Mouse (Mus musculus): Measurements from ENCODE around the gene Ttll11. TPM values are rescaled to one million over a fixed set of nuclear protein-coding genes. Genes with fewer than 3 reads are reported as not detected.

Gene Ttll11
- polyA plus RNA-seq, 1 experiment from 2014 or later, result 0.34 TPM

- Histone ChIP-seq H3K4me2 (ENCODE audit: low read depth, low read length) (no peak overlapping the region), H3K27ac (ENCODE audit: low read length) (no peak overlapping the region), H3K9ac (ENCODE audit: low read length) (no peak overlapping the region), H3K27me3 (ENCODE audit: control insufficient read depth, insufficient read depth, low read length) (no peaks in the 10 kb centered on the region), H3K4me3 (replicated peaks; ENCODE audit: low read length) (no peak overlapping the region), H3K36me3 (ENCODE audit: control insufficient read depth, insufficient read depth, low read length) (no peaks in the 10 kb centered on the region), H3K4me1 (ENCODE audit: control insufficient read depth, insufficient read depth, low read length) (no peaks in the 10 kb centered on the region), H3K9me3 (replicated peaks; ENCODE audit: control insufficient read depth, low read length) (no peaks in the 10 kb centered on the region)
- ATAC-seq (ENCODE audit: insufficient read depth, low FRiP score), result no peak
- WGBS, result 78% methylated on average over 6 of the region's 6 CpGs
These were observed 180.6 kb downstream of the Ttll11 start for GRCm38 (mm10) chr2:35799073-35799472.

- Histone ChIP-seq H3K4me3 (replicated peaks; ENCODE audit: low read length) (no peak overlapping the region), H3K36me3 (ENCODE audit: control insufficient read depth, insufficient read depth, low read length) (no peaks in the 10 kb centered on the region), H3K4me2 (ENCODE audit: low read depth, low read length) (no peak overlapping the region), H3K9me3 (replicated peaks; ENCODE audit: control insufficient read depth, low read length) (no peaks in the 10 kb centered on the region), H3K27ac (ENCODE audit: low read length) (no peak overlapping the region), H3K4me1 (ENCODE audit: control insufficient read depth, insufficient read depth, low read length) (no peaks in the 10 kb centered on the region), H3K9ac (ENCODE audit: low read length) (no peak overlapping the region), H3K27me3 (ENCODE audit: control insufficient read depth, insufficient read depth, low read length) (no peaks in the 10 kb centered on the region)
- ATAC-seq (ENCODE audit: insufficient read depth, low FRiP score), result no peak
- WGBS, result 39% methylated on average over 8 of the region's 8 CpGs
These were observed 181.7 kb downstream of the Ttll11 start for GRCm38 (mm10) chr2:35797998-35798397.

GRCm38 (mm10) chr2:35789362-35790326, 190.1 kb downstream of the Ttll11 start:
- 84% methylated on average over 27 of the region's 27 CpGs for WGBS
- H3K27ac ChIP-seq (ENCODE audit: low read length), result no peak overlapping the region
- no peak for ATAC-seq (ENCODE audit: insufficient read depth, low FRiP score)
- no peak overlapping the region for H3K4me2 ChIP-seq (ENCODE audit: low read depth, low read length)
- H3K36me3 ChIP-seq (ENCODE audit: control insufficient read depth, insufficient read depth, low read length), result no peaks in the 10 kb centered on the region
- no peaks in the 10 kb centered on the region for H3K4me1 ChIP-seq (ENCODE audit: control insufficient read depth, insufficient read depth, low read length)
- H3K9ac ChIP-seq (ENCODE audit: low read length), result no peak overlapping the region
- H3K27me3 ChIP-seq (ENCODE audit: control insufficient read depth, insufficient read depth, low read length), result no peaks in the 10 kb centered on the region
- no peaks in the 10 kb centered on the region for H3K9me3 ChIP-seq (replicated peaks; ENCODE audit: control insufficient read depth, low read length)
- no peak overlapping the region for H3K4me3 ChIP-seq (replicated peaks; ENCODE audit: low read length)

- ATAC-seq (ENCODE audit: insufficient read depth, low FRiP score), result no peak
- Histone ChIP-seq H3K36me3 (ENCODE audit: control insufficient read depth, insufficient read depth, low read length) (no peaks in the 10 kb centered on the region), H3K4me3 (replicated peaks; ENCODE audit: low read length) (no peak overlapping the region), H3K9ac (ENCODE audit: low read length) (no peak overlapping the region), H3K27me3 (ENCODE audit: control insufficient read depth, insufficient read depth, low read length) (0 out of 2 replicates have a peak, but pooled peaks cover 3% of the 10 kb centered on the region), H3K4me2 (ENCODE audit: low read depth, low read length) (no peak overlapping the region), H3K27ac (ENCODE audit: low read length) (no peak overlapping the region), H3K9me3 (replicated peaks; ENCODE audit: control insufficient read depth, low read length) (no peaks in the 10 kb centered on the region), H3K4me1 (ENCODE audit: control insufficient read depth, insufficient read depth, low read length) (peaks cover 2% of the 10 kb centered on the region)
- 81% methylated on average over 7 of the region's 7 CpGs for WGBS
These were observed 193.8 kb downstream of the Ttll11 start for GRCm38 (mm10) chr2:35785877-35786276.

GRCm38 (mm10) chr2:35783368-35783767, 196.3 kb downstream of the Ttll11 start:
- 54% methylated on average over 10 of the region's 10 CpGs for WGBS
- ATAC-seq (ENCODE audit: insufficient read depth, low FRiP score), result peak; percentile 64; the same call in 1 of the 2 replicates
- Histone ChIP-seq H3K4me1 (ENCODE audit: control insufficient read depth, insufficient read depth, low read length) (peaks cover 2% of the 10 kb centered on the region), H3K36me3 (ENCODE audit: control insufficient read depth, insufficient read depth, low read length) (no peaks in the 10 kb centered on the region), H3K27me3 (ENCODE audit: control insufficient read depth, insufficient read depth, low read length) (0 out of 2 replicates have a peak, but pooled peaks cover 3% of the 10 kb centered on the region), H3K9me3 (replicated peaks; ENCODE audit: control insufficient read depth, low read length) (no peaks in the 10 kb centered on the region), H3K27ac (ENCODE audit: low read length) (no peak overlapping the region), H3K4me3 (replicated peaks; ENCODE audit: low read length) (no peak overlapping the region), H3K4me2 (ENCODE audit: low read depth, low read length) (no peak overlapping the region), H3K9ac (ENCODE audit: low read length) (no peak overlapping the region; the same call in 1 of the 2 replicates)

- ATAC-seq (ENCODE audit: insufficient read depth, low FRiP score), result no peak
- H3K4me2 ChIP-seq (ENCODE audit: low read depth, low read length), result no peak overlapping the region
- no peak overlapping the region for H3K4me3 ChIP-seq (replicated peaks; ENCODE audit: low read length)
- 85% methylated on average over 5 of the region's 5 CpGs for WGBS
- H3K27me3 ChIP-seq (ENCODE audit: control insufficient read depth, insufficient read depth, low read length), result 0 out of 2 replicates have a peak, but pooled peaks cover 3% of the 10 kb centered on the region
- no peak overlapping the region for H3K9ac ChIP-seq (ENCODE audit: low read length)
- H3K9me3 ChIP-seq (replicated peaks; ENCODE audit: control insufficient read depth, low read length), result no peaks in the 10 kb centered on the region
- H3K4me1 ChIP-seq (ENCODE audit: control insufficient read depth, insufficient read depth, low read length), result peaks cover 2% of the 10 kb centered on the region
- H3K27ac ChIP-seq (ENCODE audit: low read length), result no peak overlapping the region
- no peaks in the 10 kb centered on the region for H3K36me3 ChIP-seq (ENCODE audit: control insufficient read depth, insufficient read depth, low read length)
These were observed 200.4 kb downstream of the Ttll11 start for GRCm38 (mm10) chr2:35779266-35779665.

- no peak for ATAC-seq (ENCODE audit: insufficient read depth, low FRiP score)
These were observed 202.8 kb downstream of the Ttll11 start for GRCm38 (mm10) chr2:35776935-35777334.

GRCm38 (mm10) chr2:35775651-35776055, 204.1 kb downstream of the Ttll11 start:
- no peak for ATAC-seq (ENCODE audit: insufficient read depth, low FRiP score)
- H3K9me3 ChIP-seq (replicated peaks; ENCODE audit: control insufficient read depth, low read length), result no peaks in the 10 kb centered on the region

More at GRCm38 (mm10) chr2:35776935-35777334, 202.8 kb downstream of the Ttll11 start:
- Histone ChIP-seq H3K27ac (ENCODE audit: low read length) (no peak overlapping the region), H3K9ac (ENCODE audit: low read length) (no peak overlapping the region), H3K9me3 (replicated peaks; ENCODE audit: control insufficient read depth, low read length) (no peaks in the 10 kb centered on the region), H3K36me3 (ENCODE audit: control insufficient read depth, insufficient read depth, low read length) (no peaks in the 10 kb centered on the region), H3K27me3 (ENCODE audit: control insufficient read depth, insufficient read depth, low read length) (no peaks in the 10 kb centered on the region), H3K4me1 (ENCODE audit: control insufficient read depth, insufficient read depth, low read length) (no peaks in the 10 kb centered on the region), H3K4me2 (ENCODE audit: low read depth, low read length) (no peak overlapping the region), H3K4me3 (replicated peaks; ENCODE audit: low read length) (no peak overlapping the region)
- 82% methylated on average over 9 of the region's 9 CpGs for WGBS

GRCm38 (mm10) chr2:35770541-35770940, 209.2 kb downstream of the Ttll11 start:
- Histone ChIP-seq H3K27ac (ENCODE audit: low read length) (no peak overlapping the region), H3K9me3 (replicated peaks; ENCODE audit: control insufficient read depth, low read length) (no peaks in the 10 kb centered on the region), H3K36me3 (ENCODE audit: control insufficient read depth, insufficient read depth, low read length) (no peaks in the 10 kb centered on the region), H3K4me3 (replicated peaks; ENCODE audit: low read length) (no peak overlapping the region), H3K4me1 (ENCODE audit: control insufficient read depth, insufficient read depth, low read length) (no peaks in the 10 kb centered on the region), H3K9ac (ENCODE audit: low read length) (no peak overlapping the region), H3K27me3 (ENCODE audit: control insufficient read depth, insufficient read depth, low read length) (no peaks in the 10 kb centered on the region), H3K4me2 (ENCODE audit: low read depth, low read length) (no peak overlapping the region)
- WGBS, result 64% methylated on average over 2 of the region's 2 CpGs
- ATAC-seq (ENCODE audit: insufficient read depth, low FRiP score), result no peak

More at GRCm38 (mm10) chr2:35775651-35776055, 204.1 kb downstream of the Ttll11 start:
- H3K4me3 ChIP-seq (replicated peaks; ENCODE audit: low read length), result no peak overlapping the region
- H3K4me2 ChIP-seq (ENCODE audit: low read depth, low read length), result no peak overlapping the region
- H3K27ac ChIP-seq (ENCODE audit: low read length), result no peak overlapping the region
- WGBS, result 40% methylated on average over 5 of the region's 5 CpGs
- no peaks in the 10 kb centered on the region for H3K27me3 ChIP-seq (ENCODE audit: control insufficient read depth, insufficient read depth, low read length)
- no peaks in the 10 kb centered on the region for H3K4me1 ChIP-seq (ENCODE audit: control insufficient read depth, insufficient read depth, low read length)
- H3K36me3 ChIP-seq (ENCODE audit: control insufficient read depth, insufficient read depth, low read length), result no peaks in the 10 kb centered on the region
- H3K9ac ChIP-seq (ENCODE audit: low read length), result no peak overlapping the region
